Mouse (Mus musculus): ENCODE measurements around the gene Armc9.
A peak's percentile ranks its signal among the peaks of the same experiment; 100 is the strongest.

Gene Armc9

DNA sequence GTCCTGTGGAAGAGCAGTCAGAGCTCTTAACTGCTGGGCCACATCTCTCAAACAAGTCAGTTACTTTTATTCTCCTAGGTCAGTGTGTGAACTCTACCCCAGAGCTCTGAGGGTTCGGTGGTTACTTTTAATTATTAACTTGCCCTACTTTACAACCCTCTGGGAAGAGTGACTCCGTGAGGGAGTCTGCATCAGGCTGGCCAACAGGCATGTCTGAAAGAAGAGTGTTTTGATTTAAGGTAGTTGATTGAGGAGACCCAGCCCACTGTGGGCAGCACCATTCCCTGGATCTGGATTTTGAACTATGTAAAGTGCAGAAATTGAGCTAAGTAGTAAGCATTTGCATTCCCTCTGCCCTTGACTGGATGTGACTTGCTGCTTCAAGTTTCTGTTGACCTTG is 21.5 kb downstream of the Armc9 start:
- peak; percentile 62 for DNase-seq

DNA sequence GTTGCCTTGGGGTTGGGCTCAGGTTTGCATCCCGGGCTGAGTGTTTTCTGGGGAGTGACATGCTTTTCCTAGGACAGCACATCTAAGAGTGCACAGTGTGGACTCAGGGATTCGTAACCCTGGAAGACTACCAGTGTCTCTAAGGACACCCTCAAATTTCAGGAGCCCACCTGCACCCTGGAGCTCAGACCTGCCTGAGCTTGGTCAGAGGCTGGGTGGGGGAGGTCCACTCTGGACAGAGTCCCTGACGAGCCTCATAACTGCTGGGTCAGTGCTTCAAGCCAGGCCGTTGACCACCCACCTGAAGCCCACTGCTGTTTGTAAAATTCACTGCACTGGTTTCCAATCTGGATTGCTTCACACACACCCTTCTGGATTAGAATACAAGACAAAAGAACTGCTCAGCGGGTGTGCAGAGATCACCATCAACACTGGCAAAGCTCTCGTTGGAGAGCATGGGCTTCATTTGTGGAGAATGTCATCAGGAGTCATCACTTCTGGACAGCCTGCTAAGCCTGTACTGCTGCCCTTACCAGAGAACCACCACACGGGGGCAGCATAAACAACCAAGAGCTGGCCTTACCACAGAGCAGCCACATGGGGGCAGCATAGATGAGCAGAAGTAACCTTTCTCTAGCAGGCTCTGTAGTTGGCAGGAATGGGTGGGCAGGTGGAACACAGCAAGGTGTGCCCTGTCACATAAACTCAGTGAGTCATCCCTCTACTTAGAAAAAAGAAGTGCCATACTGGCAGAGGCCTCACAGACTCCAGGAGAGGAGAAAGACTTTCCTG is 24.1 kb downstream of the Armc9 start:
- DNase-seq: peak; percentile 80

- DNase-seq: no peak
These were observed 27.6 kb downstream of the Armc9 start for GRCm38 (mm10) chr1:86182004-86182709.

DNA sequence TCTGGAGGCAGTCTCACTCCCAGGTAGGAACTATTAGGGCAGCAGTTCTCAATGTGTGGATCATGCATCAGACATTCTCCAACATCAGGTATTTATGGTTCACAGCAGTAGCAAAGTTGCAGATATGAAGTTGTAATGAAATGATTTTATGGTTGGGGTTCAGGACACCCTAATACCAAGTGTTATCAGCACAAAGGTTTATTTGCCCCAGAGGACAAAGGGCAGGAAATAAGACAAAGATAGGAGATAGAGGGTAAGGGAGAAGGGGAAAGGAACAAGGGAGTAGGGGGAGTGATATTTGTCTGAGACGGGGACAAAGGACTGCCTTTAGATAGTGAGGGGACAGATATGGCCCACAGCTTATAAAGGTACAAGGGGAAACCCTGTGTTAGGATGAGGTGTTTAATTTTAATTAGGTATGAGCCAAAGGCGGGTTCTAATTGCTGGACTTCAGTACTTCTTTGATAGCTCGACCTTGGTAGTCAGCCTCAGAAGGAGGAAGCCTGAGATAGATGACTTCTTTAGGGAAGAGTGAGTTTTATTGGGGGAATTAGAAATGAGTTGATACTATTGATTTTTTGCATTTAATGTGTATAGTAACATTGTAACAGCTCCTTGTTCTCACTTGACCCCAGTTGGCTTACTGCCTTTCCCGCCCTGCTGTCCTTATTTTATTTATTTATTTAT is 29.1 kb downstream of the Armc9 start:
- DNase-seq: no peak

GRCm38 (mm10) chr1:86186762-86187161 is 32.2 kb downstream of the Armc9 start:
- no peak for DNase-seq

DNA sequence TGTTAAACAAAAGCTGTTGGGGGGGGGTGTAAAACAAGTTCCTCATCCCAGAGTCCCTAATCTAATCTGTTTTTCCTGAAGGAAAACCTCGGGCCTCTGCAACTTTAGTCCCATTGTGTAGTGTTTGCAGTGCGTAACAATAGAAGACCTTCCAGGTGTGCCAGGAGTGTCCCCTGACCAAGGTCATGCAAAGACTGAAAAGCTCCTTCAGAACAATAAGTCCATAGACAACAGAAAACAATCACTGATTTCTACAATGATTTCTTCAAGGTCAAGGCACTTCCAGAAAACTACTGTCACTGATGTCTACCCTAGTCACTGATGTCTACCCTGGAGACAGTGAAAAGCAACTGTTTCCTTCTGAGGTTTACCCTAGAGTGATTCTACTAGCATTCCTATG is 33.3 kb downstream of the Armc9 start:
- no peak for DNase-seq

GRCm38 (mm10) chr1:86188271-86188670 is 33.7 kb downstream of the Armc9 start:
- no peak for DNase-seq

GRCm38 (mm10) chr1:86189034-86189702 is 34.6 kb downstream of the Armc9 start:
- DNase-seq: no peak

DNA sequence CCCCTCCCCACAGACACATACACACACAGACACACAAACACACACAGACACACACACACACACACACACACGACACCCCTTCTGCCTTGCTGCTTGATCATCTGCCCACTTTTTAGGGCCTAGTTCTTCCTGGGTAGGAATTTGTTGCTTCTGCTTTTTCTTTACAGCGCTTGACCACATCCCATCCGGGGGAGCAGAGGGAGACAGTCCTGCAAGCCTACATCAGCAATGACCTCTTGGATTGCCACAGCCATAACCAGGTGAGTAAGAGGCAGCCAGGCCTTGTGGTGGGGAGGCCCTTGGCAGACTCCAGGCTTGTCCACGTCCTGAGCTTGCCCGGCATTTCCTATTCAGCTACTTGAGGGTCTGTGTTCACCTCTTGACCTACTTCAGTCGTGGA is 36.3 kb downstream of the Armc9 start:
- DNase-seq: no peak

GRCm38 (mm10) chr1:86194044-86194443 is 39.5 kb downstream of the Armc9 start:
- DNase-seq: no peak

DNA sequence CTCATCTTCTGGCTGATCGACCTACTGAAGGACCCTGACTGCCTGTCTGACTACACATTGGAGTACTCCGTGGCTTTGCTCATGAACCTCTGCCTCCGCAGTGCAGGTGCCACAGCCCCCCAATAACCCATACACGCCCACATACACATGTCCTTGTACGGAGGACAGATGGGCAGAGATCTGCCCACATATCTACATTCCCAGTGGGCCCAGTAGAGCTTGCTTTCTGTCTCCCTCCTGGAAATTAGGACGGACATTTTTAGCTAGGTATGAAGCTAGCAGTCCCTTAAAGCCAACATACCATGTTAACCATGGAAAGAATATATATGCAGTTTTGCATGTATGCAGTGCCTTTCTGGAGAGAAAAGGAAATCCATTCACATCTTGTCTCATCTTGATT is 43.7 kb downstream of the Armc9 start:
- no peak for DNase-seq

- DNase-seq: no peak
These were observed 44.4 kb downstream of the Armc9 start for GRCm38 (mm10) chr1:86199026-86199425.

DNA sequence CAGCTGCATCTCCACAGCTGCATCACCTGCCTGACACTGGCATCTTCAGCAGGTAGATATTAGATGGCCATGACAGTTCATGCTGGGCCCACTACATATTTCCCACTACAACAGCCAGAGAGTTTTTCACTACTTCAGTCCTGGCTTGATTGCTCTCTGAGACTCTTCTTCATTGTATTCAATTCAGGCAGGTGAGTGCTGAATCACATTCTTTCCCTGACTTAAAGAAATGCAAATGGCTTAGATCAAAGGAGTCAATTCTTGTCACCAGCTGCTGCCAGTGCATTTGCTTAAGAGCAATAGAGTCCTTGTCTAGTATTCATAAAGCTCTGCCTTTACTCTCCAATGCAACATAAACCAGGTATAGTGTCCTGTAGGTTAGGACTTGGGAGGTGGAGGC is 46.7 kb downstream of the Armc9 start:
- DNase-seq: no peak

DNA sequence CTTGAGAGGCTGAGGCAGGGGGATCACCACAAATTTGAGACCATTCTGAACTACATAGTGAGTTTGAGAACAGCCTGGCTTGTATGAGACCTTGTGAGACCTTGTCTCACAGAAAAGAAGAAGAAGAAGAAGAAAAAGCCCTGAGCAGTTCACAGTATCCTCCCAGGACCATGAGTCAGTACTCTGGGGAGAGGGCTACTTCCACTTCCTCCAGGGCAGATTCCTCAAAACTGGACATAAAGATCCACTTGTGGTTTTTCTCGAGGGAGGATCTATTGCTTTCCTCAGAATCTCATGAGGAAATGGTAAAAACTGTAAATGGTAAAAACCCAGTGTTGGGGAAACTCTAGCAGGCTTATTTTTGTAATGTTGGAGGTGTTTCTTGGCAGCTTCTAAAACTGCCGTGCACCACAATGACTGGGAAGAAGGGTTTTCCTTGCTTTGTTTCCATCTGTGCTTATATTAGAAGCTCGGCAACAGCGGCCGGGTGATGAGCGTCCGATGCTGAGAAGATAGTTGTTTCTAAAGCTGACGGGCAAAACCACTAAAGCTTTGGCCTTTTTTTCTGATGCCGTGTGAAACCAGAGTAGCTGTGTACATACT is 48.1 kb downstream of the Armc9 start:
- DNase-seq: no peak

GRCm38 (mm10) chr1:86210676-86211075 is 56.1 kb downstream of the Armc9 start:
- no peak for DNase-seq

GRCm38 (mm10) chr1:86211498-86211897 is 56.9 kb downstream of the Armc9 start:
- no peak for DNase-seq

DNA sequence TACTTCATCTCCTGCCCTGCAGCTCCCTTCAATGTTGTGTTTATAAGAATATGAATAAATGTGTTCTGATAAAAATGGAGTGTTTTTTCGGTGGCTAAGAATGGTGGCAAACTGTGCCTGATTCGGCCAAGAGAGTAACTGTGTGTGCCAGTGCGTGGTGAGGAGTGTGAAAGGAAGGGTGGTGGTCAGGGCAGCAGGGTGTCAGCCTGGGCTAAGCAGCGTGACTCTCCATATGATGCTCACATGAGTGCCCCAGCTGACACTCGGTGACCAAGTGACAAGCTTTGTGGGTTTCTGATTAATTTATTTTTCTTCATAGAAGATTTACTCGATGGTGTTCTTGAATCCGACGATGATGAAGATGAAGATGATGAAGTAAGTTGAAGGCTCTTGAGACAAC is 58.2 kb downstream of the Armc9 start:
- no peak for DNase-seq

DNA sequence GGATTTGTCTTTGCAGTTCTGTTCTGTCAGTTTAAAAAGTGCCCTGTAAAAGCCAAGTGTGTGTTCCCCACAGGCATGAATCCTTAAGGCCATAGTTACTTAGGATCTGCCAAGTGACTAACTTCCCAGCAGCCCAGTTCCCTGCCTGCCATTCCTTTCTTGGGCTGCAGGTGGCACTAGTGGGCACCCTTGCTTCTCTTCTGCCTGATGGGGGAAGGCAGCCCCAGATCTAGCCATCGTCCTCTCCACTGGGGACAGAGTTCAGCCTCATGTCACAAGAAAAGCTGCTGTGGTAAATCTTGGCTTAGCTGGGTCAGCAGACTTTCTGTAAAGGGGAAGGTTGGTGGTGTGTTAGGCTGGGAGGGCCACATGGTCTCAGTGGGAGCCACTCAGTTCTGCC is 59.6 kb downstream of the Armc9 start:
- peak; percentile 85 for DNase-seq

DNA sequence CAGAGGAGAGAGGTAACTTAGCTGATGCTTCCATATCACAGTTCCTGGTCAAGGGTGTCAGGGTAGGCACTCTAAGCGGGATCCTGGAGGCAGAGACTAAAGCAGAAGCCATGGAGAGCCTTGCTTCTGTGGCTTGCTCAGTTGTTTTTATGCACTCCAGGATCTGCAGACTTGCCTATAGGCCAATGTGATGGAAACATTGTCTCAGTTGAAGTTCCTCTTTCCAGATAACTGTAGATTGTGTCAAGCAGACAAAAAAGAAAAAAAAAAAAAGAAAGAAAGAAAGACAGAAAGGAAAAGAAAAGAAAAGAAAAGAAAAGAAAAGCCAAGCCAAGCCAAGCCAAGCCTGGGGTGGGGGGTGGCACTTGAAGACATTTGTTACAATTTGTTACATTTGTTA is 60.7 kb downstream of the Armc9 start:
- no peak for DNase-seq

DNA sequence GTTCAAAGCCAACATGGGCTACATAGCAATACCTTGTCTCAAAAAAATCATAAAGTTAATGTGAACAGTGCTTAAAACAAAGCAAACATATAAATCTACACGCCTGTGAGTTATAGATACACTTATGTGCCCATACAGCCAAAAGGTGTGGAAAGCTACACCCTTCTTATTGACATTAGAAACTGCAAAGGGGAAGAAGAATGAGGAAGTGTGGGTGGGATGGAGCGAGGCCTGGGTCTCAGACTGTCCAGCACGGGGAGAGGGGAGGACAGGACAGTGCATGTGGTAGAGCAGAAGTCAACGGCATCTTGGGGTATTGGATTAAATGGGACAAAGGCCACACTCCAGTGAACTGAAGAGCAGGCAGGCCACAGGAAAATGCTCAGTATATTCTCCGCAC is 61.8 kb downstream of the Armc9 start:
- no peak for DNase-seq

GRCm38 (mm10) chr1:86217976-86218375 is 63.4 kb downstream of the Armc9 start:
- no peak for DNase-seq

GRCm38 (mm10) chr1:86225195-86225594 is 70.6 kb downstream of the Armc9 start:
- DNase-seq: no peak

DNA sequence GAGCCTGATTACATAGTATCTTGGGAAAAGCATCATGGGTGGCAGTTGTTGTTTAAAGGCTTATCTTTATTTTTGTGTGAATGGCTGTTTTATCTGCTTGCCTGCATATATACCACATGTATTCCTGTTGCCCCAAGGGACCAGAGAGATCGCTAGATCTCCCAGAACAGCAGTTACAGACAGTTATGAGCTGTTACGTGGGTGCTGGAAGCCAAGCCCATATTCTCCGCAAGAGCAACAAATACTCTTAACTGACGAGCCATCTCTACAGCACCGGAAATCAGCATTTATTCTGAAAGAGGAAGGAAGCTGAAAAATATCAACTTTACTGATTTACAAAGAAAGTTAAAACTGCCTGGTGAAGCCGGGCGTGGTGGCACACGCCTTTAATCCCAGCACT is 74.1 kb downstream of the Armc9 start:
- no peak for DNase-seq

Data from kidney, postnatal 14 days (tissue).